Mouse (Mus musculus) kidney, embryonic 16.5 days (tissue): Measurements from ENCODE around the gene Ifng. TPM values are rescaled to one million over a fixed set of nuclear protein-coding genes. Genes with fewer than 3 reads are reported as not detected.

ENCODE experiments used
- ATAC-seq: fragments of 200-750 bp; cut with Nextera tagmentation; 2 replicates; pipeline ENCODE4 v1.8.0; 2017; ENCODE audit warnings: moderate TSS enrichment; ENCODE audit not compliant: low FRiP score, low TSS enrichment
- H3K27ac ChIP-seq: fragments of 300-500 bp; sonication (generic); 2 replicates; pipeline ENCODE4 v1.5.1; 2014; ENCODE audit warnings: low read length
- H3K27me3 ChIP-seq: fragments of 300-500 bp; sonication (generic); 2 replicates; pipeline ENCODE4 v1.6.1; 2014; ENCODE audit warnings: low read length, control low read depth, mixed read lengths; ENCODE audit not compliant: insufficient read depth
- H3K36me3 ChIP-seq: fragments of 300-500 bp; sonication (generic); 2 replicates; pipeline ENCODE4 v1.6.1; 2014; ENCODE audit warnings: low read length, control low read depth, mixed read lengths; ENCODE audit not compliant: insufficient read depth
- H3K4me1 ChIP-seq: fragments of 300-500 bp; sonication (generic); 2 replicates; pipeline ENCODE4 v1.6.1; 2014; ENCODE audit warnings: low read length, control low read depth, mixed read lengths; ENCODE audit not compliant: insufficient read depth
- H3K4me2 ChIP-seq: fragments of 300-500 bp; sonication (generic); replicated peaks from 2 replicates; pipeline ENCODE4 v1.6.1; 2014; ENCODE audit warnings: low read depth, low read length
- H3K4me3 ChIP-seq: fragments of 300-500 bp; sonication (generic); 2 replicates; pipeline ENCODE4 v1.5.1; 2014; ENCODE audit warnings: mild to moderate bottlenecking, low read length
- H3K9ac ChIP-seq: fragments of 300-500 bp; sonication (generic); replicated peaks from 2 replicates; pipeline ENCODE4 v1.6.1; 2014; ENCODE audit warnings: low read length
- H3K9me3 ChIP-seq: fragments of 300-500 bp; sonication (generic); 2 replicates; pipeline ENCODE4 v1.6.1; 2016; ENCODE audit warnings: low read length, control low read depth
- WGBS: fragments of 180-500 bp; shearing (Covaris S2); extraction: QIAGEN DNeasy Blood & Tissue Kit; methylation state at CpG from one replicate; pipeline ENCODE4 v1.1.7; 2014; 5-methylcytosine and 5-hydroxymethylcytosine counted together
- polyA plus RNA-seq: library from polyadenylated mRNA; unstranded; fragments of >200 nt; fragmentation: Nextera tagmentation; extraction: Ambion mirVana; gene quantifications from 2 replicates; pipeline ENCODE4 v1.2.1, GENCODE M21; 2015

The Ifng gene
- polyA plus RNA-seq, 1 experiment from 2014 or later = not detected

GRCm38 (mm10) chr10:118476696-118477095 is 35.9 kb downstream of the Ifng start:
- no peak for ATAC-seq
- Histone ChIP-seq H3K9ac (no peak overlapping the region), H3K36me3 (no peaks in the 10 kb centered on the region), H3K4me2 (no peak overlapping the region), H3K4me1 (no peaks in the 10 kb centered on the region), H3K27ac (no peak overlapping the region), H3K4me3 (no peak overlapping the region), H3K27me3 (no peaks in the 10 kb centered on the region), H3K9me3 (no peaks in the 10 kb centered on the region)
- 91% methylated on average over 2 of the region's 2 CpGs for WGBS

- Histone ChIP-seq H3K27ac (no peak overlapping the region), H3K36me3 (no peaks in the 10 kb centered on the region), H3K4me1 (no peaks in the 10 kb centered on the region), H3K4me3 (no peak overlapping the region), H3K9ac (no peak overlapping the region), H3K9me3 (no peaks in the 10 kb centered on the region), H3K27me3 (no peaks in the 10 kb centered on the region), H3K4me2 (no peak overlapping the region)
- 82% methylated on average over 2 of the region's 2 CpGs for WGBS
- ATAC-seq = no peak
Observed at GRCm38 (mm10) chr10:118477297-118477696, 36.5 kb downstream of the Ifng start.

GRCm38 (mm10) chr10:118479244-118479643 is 38.4 kb downstream of the Ifng start:
- no peaks in the 10 kb centered on the region for H3K9me3 ChIP-seq
- H3K27me3 ChIP-seq = no peaks in the 10 kb centered on the region
- 76% methylated on average over 4 of the region's 4 CpGs for WGBS
- no peak for ATAC-seq
- H3K9ac ChIP-seq = no peak overlapping the region
- H3K4me2 ChIP-seq = no peak overlapping the region
- H3K27ac ChIP-seq = no peak overlapping the region
- H3K4me3 ChIP-seq = no peak overlapping the region
- no peaks in the 10 kb centered on the region for H3K4me1 ChIP-seq
- H3K36me3 ChIP-seq = no peaks in the 10 kb centered on the region

GRCm38 (mm10) chr10:118480118-118480517 is 39.3 kb downstream of the Ifng start:
- H3K4me1 ChIP-seq = no peaks in the 10 kb centered on the region
- 95% methylated on average over 5 of the region's 5 CpGs for WGBS
- H3K27me3 ChIP-seq = no peaks in the 10 kb centered on the region
- no peaks in the 10 kb centered on the region for H3K36me3 ChIP-seq
- no peak overlapping the region for H3K9ac ChIP-seq
- H3K27ac ChIP-seq = no peak overlapping the region
- no peaks in the 10 kb centered on the region for H3K9me3 ChIP-seq
- H3K4me3 ChIP-seq = no peak overlapping the region
- ATAC-seq = no peak
- H3K4me2 ChIP-seq = no peak overlapping the region

GRCm38 (mm10) chr10:118480793-118481192 is 39.9 kb downstream of the Ifng start:
- H3K36me3 ChIP-seq = no peaks in the 10 kb centered on the region
- H3K9me3 ChIP-seq = no peaks in the 10 kb centered on the region
- H3K4me2 ChIP-seq = no peak overlapping the region
- H3K4me3 ChIP-seq = no peak overlapping the region
- H3K27ac ChIP-seq = no peak overlapping the region
- WGBS = 84% methylated on average over 7 of the region's 7 CpGs
- no peaks in the 10 kb centered on the region for H3K4me1 ChIP-seq
- H3K27me3 ChIP-seq = no peaks in the 10 kb centered on the region
- H3K9ac ChIP-seq = no peak overlapping the region
- no peak for ATAC-seq

- no peak for ATAC-seq
- H3K36me3 ChIP-seq = no peaks in the 10 kb centered on the region
- H3K4me1 ChIP-seq = no peaks in the 10 kb centered on the region
- H3K9me3 ChIP-seq = no peaks in the 10 kb centered on the region
- WGBS = 89% methylated on average over 1 of the region's 1 CpGs
- no peak overlapping the region for H3K4me3 ChIP-seq
- H3K27ac ChIP-seq = no peak overlapping the region
- H3K4me2 ChIP-seq = no peak overlapping the region
- no peak overlapping the region for H3K9ac ChIP-seq
- no peaks in the 10 kb centered on the region for H3K27me3 ChIP-seq
Observed at GRCm38 (mm10) chr10:118494109-118494508, 53.3 kb downstream of the Ifng start.

- no peak overlapping the region for H3K4me2 ChIP-seq
- ATAC-seq = no peak
- WGBS = 48% methylated on average over 1 of the region's 1 CpGs
Observed at GRCm38 (mm10) chr10:118495362-118495761, 54.5 kb downstream of the Ifng start.

More at GRCm38 (mm10) chr10:118495362-118495761, 54.5 kb downstream of the Ifng start:
- H3K36me3 ChIP-seq = no peaks in the 10 kb centered on the region
- no peak overlapping the region for H3K4me3 ChIP-seq
- H3K9ac ChIP-seq = no peak overlapping the region
- H3K27ac ChIP-seq = no peak overlapping the region
- H3K27me3 ChIP-seq = no peaks in the 10 kb centered on the region
- H3K9me3 ChIP-seq = no peaks in the 10 kb centered on the region
- no peaks in the 10 kb centered on the region for H3K4me1 ChIP-seq

Other genes with a start within 250 kb of the Ifng start
- not detected in 2 replicates for gene Il22, start 236.1 kb upstream of the Ifng start, polyA plus RNA-seq
- gene Gm32717, start 200.3 kb upstream of the Ifng start, polyA plus RNA-seq = 0.08 TPM in 1 of 2 replicates, not detected in the other
- gene Gm32802, start 182.4 kb upstream of the Ifng start, polyA plus RNA-seq = 0.08 TPM in 1 of 2 replicates, not detected in the other
- not detected in 2 replicates for gene Iltifb, start 146.0 kb upstream of the Ifng start, polyA plus RNA-seq
- 0.14 TPM in 1 of 2 replicates, not detected in the other for gene Gm9040, start 114.1 kb upstream of the Ifng start, polyA plus RNA-seq
- 0.14 TPM in 1 of 2 replicates, not detected in the other for gene Gm9044, start 108.6 kb upstream of the Ifng start, polyA plus RNA-seq
- not detected in 2 replicates for gene Gm9045, start 103.2 kb upstream of the Ifng start, polyA plus RNA-seq
- gene Gm9046, start 97.8 kb upstream of the Ifng start, polyA plus RNA-seq = not detected in 2 replicates
- gene Gm9048, start 92.4 kb upstream of the Ifng start, polyA plus RNA-seq = not detected in 2 replicates
- not detected in 2 replicates for gene Gm9049, start 86.9 kb upstream of the Ifng start, polyA plus RNA-seq